Mouse (Mus musculus) Muller cell, postnatal 12 days (primary cell): ENCODE measurements around the gene Gm15319.
A peak's percentile ranks its signal among the peaks of the same experiment; 100 is the strongest.
"Not testable (repeated sequence)": the region's sequence is repeated elsewhere in the genome, so short reads cannot be mapped to it uniquely, and the experiment has no call there.

Experiments used
- DNase-seq: peaks from one replicate; pipeline ENCODE4 v3.0.0-alpha.2; 2015; ENCODE audit errors: inconsistent ontology term

The Gm15319 gene

DNA sequence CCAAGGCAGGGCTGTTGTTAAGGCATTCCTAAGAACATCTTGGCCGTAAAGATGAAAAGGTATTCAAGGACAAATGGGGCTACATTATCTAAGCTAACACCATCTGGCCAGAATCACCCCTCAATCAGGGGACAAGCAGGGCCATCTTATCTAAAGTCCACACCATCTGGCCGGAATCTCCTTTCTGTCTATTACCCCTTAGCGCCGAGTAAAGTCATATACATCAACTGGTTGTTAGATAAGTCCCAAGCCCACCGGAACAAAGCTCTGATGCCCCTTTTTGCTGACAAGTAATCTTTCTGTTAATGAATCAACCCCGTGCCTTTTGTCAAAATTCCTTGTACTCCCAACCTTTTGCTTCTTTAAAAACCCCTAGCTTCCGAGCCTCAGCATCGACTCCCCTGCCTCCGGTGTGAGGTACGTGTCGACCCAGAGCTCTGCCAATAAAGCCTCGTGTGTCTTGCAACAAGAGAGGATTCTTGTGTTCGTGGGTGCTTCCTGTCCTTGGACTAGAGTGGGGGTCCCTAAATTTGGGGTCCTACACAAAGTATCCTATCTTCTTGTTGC, 65.0 kb downstream of the Gm15319 start:
- DNase-seq, result not testable (repeated sequence)

- DNase-seq, result peak; percentile 85
Measured at GRCm38 (mm10) chr8:20296803-20297702, 66.0 kb downstream of the Gm15319 start.

- not testable (repeated sequence) for DNase-seq
Measured at GRCm38 (mm10) chr8:20295881-20296280, 67.1 kb downstream of the Gm15319 start.

- DNase-seq, result not testable (repeated sequence)
Measured at GRCm38 (mm10) chr8:20294826-20295225, 68.2 kb downstream of the Gm15319 start.

DNA sequence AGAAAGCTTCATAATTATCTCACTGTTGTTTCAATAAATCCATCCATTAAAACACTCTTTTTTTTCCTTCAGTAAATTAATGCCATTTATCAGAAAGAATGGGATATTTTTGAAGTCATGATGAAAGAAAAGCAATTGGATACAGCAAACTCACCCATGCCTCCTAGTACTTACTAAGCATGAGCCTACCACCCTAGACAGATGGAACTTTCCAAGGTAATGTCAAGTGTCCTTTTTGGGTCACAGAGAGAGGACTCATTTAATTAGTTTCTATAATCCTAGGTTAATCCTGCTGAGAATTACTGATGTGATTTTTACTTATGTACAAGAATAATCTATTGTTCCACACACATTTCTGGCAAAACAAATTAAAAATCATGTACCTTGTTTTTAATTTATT, 69.0 kb downstream of the Gm15319 start:
- DNase-seq, result not testable (repeated sequence)

DNA sequence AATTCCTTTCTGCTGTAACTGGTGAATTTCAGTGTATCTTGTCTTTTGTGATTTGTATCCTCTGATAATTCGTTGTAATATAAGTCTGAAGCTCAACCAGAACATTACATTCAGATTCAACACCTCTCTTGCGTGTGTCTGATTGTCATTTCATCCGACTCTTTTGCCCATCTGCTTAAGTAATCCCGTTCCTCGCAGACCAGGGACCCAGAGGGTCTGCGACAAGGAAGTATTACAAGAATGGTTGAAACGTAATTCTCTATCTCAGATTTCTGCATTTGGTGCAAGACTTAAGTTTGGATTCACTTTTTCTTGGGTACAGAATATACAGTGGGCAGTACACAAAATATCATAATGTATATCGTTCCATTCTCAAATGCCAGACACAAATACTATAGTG, 73.0 kb downstream of the Gm15319 start:
- not testable (repeated sequence) for DNase-seq

DNA sequence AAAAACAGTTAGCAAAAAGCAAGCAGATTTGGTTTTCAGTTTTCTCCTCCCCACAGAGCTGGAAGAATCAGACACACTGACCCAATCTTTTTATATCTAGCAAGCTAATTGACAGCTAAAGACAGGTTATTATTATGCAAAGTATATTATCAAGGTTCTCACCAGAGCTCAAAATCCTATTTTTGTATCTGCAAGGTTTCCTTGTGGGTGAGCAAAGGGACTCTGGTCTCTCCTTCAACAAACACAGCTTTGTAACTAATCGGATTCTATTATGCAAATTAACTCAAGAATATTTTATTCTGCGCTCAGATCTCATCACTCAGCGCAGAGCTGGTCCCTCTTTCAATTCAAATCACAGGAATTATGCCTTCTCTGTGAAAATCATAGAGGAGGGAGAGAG, 74.1 kb downstream of the Gm15319 start:
- not testable (repeated sequence) for DNase-seq

DNA sequence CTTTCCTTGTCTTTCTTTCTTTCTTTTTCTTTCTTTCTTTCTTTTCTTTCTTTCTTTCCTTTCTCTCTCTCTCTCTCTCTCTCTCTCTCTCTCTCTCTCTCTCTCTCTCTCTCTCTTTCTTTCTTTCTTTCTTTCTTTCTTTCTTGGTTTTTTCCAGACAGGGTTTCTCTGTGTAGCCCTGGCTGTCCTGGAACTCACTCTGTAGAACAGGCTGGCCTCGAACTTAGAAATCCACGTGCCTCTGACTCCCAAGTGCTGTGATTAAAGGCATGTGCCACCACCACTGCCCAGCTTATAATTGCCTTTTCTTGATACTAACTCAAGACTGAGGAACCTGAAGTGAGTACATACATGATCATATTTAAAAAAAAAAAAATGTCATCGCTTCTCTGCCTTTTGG, 75.3 kb downstream of the Gm15319 start:
- not testable (repeated sequence) for DNase-seq
